Comparison of ENCODE assay signal across 1 mouse cellular context in genomic region chr17:34643944-34644343, GRCm38 (mm10).
TF ChIP-seq lines count a peak whose summit lies in the region.

No protein-coding gene starts in this region.

TF ChIP-seq in CH12.LX, 34 proteins besides CTCF, POLR2A, EP300 and RAD21:
- TF ChIP-seq ZC3H11A (IDR thresholded peaks at IDR 0.05; ENCODE audit: low read depth, low read length) = no peak
- 0 out of 2 replicates have a peak, but pooled peaks have one; percentile 6 for TF ChIP-seq MEF2A (IDR thresholded peaks at IDR 0.05; ENCODE audit: borderline replicate concordance, low read depth, low read length)
- TF ChIP-seq HCFC1 (IDR thresholded peaks at IDR 0.05; ENCODE audit: low read depth, low read length) = no peak
- no peak for TF ChIP-seq ZKSCAN1 (IDR thresholded peaks at IDR 0.05; ENCODE audit: borderline replicate concordance, low read depth, low read length)
- no peak for TF ChIP-seq USF1 (IDR thresholded peaks at IDR 0.05; ENCODE audit: low read depth, low read length)
- TF ChIP-seq MXI1 (IDR thresholded peaks at IDR 0.05; ENCODE audit: low read depth, low read length) = no peak
- TF ChIP-seq RCOR1 (conservative IDR thresholded peaks at IDR 0.05; ENCODE audit: low read depth, low read length) = no peak
TF ChIP-seq in CH12.LX: peak in this region for 1.
